Mouse (Mus musculus) spleen, adult 2 months (tissue): ENCODE measurements around the gene Ptk7. TPM values are rescaled to one million over a fixed set of nuclear protein-coding genes. Genes with fewer than 3 reads are reported as not detected.

ENCODE experiments used
- DNase-seq, 2 experiments: peaks; one replicate each; pipeline versions ENCODE4 v3.0.0 to v3.0.0-alpha.2; 2012 to 2021; ENCODE audit warnings: low spot score in 2 of 2, low read depth in 1 of 2
- H3K27ac ChIP-seq: fragments of 200-500 bp; 2 replicates; pipeline ENCODE4 v1.5.1; 2012; ENCODE audit warnings: low read length, inconsistent platforms; ENCODE audit not compliant: insufficient read depth
- H3K27me3 ChIP-seq: fragments of 200-500 bp; 2 replicates; pipeline ENCODE4 v1.6.1; 2012; ENCODE audit warnings: mild to moderate bottlenecking, moderate library complexity, low read length, inconsistent platforms; ENCODE audit not compliant: control insufficient read depth, insufficient read depth
- H3K36me3 ChIP-seq: fragments of 200-500 bp; 2 replicates; pipeline ENCODE4 v1.6.1; 2012; ENCODE audit warnings: mild to moderate bottlenecking, low read length, inconsistent platforms; ENCODE audit not compliant: control insufficient read depth, insufficient read depth
- H3K4me1 ChIP-seq: fragments of 200-500 bp; 2 replicates; pipeline ENCODE4 v1.6.1; 2011; ENCODE audit warnings: inconsistent platforms; ENCODE audit not compliant: control insufficient read depth, insufficient read depth, insufficient read length
- H3K4me3 ChIP-seq: fragments of 200-500 bp; 2 replicates; pipeline ENCODE4 v1.5.1; 2011; ENCODE audit warnings: mild to moderate bottlenecking, inconsistent platforms; ENCODE audit not compliant: insufficient read depth, insufficient read length; ENCODE audit errors: extremely low read depth
- CTCF ChIP-seq: fragments of 200-500 bp; IDR thresholded peaks from 2 replicates; pipeline ENCODE4 v1.5.1; 2011; ENCODE audit warnings: mild to moderate bottlenecking, inconsistent platforms; ENCODE audit not compliant: insufficient read depth, insufficient read length, insufficient replicate concordance; ENCODE audit errors: extremely low read depth
- POLR2A ChIP-seq: fragments of 200-500 bp; IDR thresholded peaks from 2 replicates; pipeline ENCODE4 v1.6.1; 2011; ENCODE audit warnings: low read depth, low read length, inconsistent platforms
- WGBS: fragments of 180-500 bp; shearing (Covaris S2); methylation state at CpG from one replicate; pipeline ENCODE4 v1.1.7; 2018; 5-methylcytosine and 5-hydroxymethylcytosine counted together
- polyA plus RNA-seq: library from polyadenylated mRNA; depleted of rRNA; stranded (reverse); fragments of >200 nt; gene quantifications from 2 replicates; pipeline ENCODE4 v1.2.3, GENCODE M21; 2012; rRNA removed

The Ptk7 gene
- polyA plus RNA-seq, 1 experiment: 8.5 TPM

DNA sequence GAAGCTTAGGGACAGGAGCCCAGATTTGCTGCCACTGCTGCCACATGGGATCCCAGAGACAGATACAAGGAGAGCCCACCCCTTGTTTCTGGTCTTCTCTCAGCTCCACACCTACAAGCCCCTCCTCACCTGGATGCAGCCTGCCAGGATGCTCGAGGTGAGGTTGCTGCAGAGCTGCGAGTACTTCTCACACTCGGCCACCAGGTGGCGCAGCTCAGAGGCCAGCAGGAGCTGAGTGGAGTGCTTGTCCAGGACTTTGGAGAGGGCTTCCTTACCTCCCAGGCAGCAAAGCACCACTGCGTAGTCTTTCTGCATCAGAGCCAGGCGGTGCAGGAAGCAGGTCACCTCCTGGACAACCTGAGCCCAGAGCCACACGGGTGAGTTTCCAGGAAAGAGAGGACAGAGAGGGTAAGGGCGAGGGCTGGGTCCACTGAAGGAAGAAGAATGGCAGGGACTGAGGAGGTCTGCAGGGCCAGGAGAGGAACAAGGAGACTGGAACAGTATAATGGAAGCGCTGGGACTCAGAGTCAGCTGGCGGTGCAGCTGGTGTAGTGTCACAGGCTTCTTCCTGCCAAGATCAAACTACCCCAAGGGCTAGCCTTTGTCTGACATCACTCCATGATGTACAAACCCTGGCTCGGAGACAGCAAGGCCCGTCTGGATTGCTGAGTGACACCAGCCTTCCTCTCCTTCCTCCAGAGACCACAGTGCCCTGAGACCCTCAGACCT, 103.6 kb downstream of the Ptk7 start:
- WGBS: 60% methylated on average over 12 of the region's 12 CpGs
- H3K4me3 ChIP-seq: no peak overlapping the region
- H3K27me3 ChIP-seq: no peaks in the 10 kb centered on the region
- no peaks in the 10 kb centered on the region for H3K36me3 ChIP-seq
- DNase-seq: peak; percentile 21 to 45
- H3K4me1 ChIP-seq: no peaks in the 10 kb centered on the region
- peak; percentile 90 for TF ChIP-seq CTCF
- no peak for TF ChIP-seq POLR2A
- no peak overlapping the region for H3K27ac ChIP-seq

DNA sequence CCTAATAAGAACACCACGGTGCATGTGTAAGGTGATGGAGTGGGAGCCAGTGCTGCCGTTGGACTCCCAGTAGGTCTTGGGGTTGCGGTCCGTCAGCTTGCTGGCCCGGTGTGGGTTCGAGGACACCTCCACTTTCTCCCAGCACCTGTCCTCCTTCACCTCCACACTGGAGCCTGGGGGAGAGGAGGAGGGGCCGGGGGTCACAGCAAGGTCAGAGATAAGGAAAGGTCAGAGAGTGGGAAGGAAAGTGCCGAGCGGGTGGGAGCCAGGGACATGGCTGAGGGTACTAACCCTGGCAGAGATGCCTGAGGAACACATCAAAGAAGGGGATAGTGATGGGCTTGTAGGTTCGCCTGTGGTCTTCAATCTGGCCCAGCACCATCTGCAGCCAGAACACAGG, 104.2 kb downstream of the Ptk7 start:
- Histone ChIP-seq H3K27ac (no peak overlapping the region), H3K4me1 (no peaks in the 10 kb centered on the region), H3K36me3 (no peaks in the 10 kb centered on the region), H3K4me3 (no peak overlapping the region), H3K27me3 (no peaks in the 10 kb centered on the region)
- 90% methylated on average over 10 of the region's 10 CpGs for WGBS
- no peak for DNase-seq
- no peak for TF ChIP-seq CTCF
- TF ChIP-seq POLR2A: no peak

DNA sequence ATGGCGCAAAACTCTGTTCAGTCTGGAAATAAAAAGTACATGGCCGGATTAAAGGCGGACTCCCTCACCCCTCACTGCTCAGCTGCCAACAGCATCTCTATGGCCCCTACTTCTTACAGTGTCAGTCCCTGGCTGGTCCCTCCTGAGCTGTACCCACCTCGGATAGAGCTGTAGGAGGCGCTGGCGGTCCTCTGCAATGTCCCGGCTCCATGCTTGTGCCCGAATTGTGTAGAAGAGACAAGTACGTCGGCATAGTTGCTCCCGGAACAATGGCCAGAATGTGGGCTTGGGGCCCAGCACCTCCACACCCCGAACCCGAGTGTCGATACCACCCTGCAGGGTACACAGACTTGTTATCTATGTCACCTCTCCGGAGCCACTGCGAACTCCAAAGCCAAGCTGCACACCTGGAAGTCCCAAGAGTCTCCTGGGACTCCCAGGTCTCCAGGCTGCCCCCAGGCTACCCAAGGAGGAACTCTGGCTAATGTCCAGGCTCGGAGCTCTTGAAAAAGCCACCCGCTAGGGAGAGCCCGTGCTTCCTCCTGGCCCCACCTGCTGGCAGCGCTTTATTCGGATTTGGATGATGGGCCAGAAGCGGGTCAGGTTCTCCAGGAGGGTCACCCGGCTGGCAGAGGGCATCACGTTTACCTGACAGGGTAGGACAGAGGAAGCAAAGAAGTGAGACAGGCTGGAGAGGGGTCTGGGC, 107.2 kb downstream of the Ptk7 start:
- no peaks in the 10 kb centered on the region for H3K27me3 ChIP-seq
- TF ChIP-seq CTCF: no peak
- TF ChIP-seq POLR2A: no peak

DNA sequence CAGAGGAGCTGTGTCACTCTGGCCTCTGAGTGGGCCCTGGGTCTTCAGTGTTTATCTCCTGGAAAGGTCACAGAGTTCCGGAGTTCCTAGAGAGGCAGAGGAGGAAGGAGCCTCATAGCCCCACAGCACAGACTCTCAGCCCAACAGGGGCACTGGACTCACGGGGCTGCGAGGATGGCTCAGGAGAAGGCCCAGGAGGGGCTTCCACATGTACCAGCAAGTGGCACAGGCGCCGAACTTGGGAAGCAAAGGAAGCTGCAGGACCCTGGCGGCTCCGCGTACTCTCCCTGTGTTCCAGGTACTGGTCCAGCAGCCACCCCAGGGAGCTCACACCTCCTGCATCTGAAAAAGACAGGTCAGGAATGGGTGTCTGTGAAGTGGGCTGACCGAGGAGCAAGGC, 108.1 kb downstream of the Ptk7 start:
- no peaks in the 10 kb centered on the region for H3K4me1 ChIP-seq
- DNase-seq: no peak
- H3K27me3 ChIP-seq: no peaks in the 10 kb centered on the region
- no peaks in the 10 kb centered on the region for H3K36me3 ChIP-seq
- no peak for TF ChIP-seq POLR2A
- no peak for TF ChIP-seq CTCF
- 85% methylated on average over 9 of the region's 9 CpGs for WGBS
- H3K27ac ChIP-seq: no peak overlapping the region
- no peak overlapping the region for H3K4me3 ChIP-seq

More for the DNA sequence above, 107.2 kb downstream of the Ptk7 start:
- Histone ChIP-seq H3K36me3 (no peaks in the 10 kb centered on the region), H3K27ac (no peak overlapping the region), H3K4me3 (no peak overlapping the region), H3K4me1 (no peaks in the 10 kb centered on the region)
- 78% methylated on average over 24 of the region's 24 CpGs for WGBS
- DNase-seq: no peak

DNA sequence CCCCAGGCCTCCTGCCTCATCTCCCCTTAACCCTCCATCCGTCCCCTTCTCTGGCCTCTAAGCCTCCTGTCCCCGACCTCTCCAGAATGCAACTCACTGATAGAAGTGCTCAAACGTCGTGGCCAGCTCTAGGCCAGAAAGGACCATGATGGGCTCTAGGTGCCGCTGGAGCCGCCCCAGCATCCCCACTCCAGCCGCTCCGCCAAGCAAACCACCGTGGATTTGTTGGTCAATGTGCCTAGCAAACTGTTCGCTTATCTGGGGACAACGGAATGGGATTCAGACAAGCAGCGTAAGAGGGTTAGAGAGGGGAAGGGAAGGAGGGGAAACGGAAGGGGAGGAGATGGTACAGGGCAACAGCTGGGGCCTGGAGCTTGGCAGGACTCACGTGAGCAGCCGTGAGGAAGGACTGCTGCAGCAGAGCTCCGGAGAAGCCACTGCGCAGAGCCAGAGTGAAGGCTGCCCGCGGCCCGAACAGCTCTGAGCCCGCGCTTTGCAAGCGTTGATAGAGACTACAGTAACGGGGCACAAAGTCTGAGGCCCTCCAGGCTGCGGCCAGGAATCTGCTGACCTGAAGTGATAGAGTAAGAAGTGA, 108.8 kb downstream of the Ptk7 start:
- H3K4me1 ChIP-seq: no peaks in the 10 kb centered on the region
- no peaks in the 10 kb centered on the region for H3K27me3 ChIP-seq
- no peak overlapping the region; the same call in 1 of the 2 replicates for H3K4me3 ChIP-seq
- DNase-seq: no peak
- WGBS: 37% methylated on average over 25 of the region's 25 CpGs
- H3K27ac ChIP-seq: no peak overlapping the region
- no peaks in the 10 kb centered on the region for H3K36me3 ChIP-seq
- TF ChIP-seq CTCF (no peak), POLR2A (no peak)

DNA sequence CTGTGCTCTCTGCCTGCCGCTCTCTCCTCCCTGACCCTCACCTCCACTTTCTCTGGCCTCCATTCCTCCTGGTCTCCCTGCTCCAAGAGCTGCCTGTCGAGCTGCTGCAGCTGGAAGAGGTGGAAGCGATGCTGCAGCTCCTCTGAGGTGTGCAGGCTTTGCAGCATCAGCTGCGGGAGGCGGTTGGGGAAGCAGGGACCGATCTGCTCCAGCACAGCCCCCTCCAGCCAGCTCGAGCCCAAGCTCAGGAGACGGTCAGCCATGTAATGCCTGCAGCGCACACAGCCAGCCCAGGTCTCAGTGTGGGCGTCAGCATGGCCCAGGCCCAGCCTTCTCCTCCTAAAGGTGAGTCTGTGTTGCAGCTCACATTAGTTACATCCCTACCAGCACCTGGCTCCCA, 109.3 kb downstream of the Ptk7 start:
- Histone ChIP-seq H3K27ac (no peak overlapping the region), H3K27me3 (no peaks in the 10 kb centered on the region), H3K4me1 (no peaks in the 10 kb centered on the region), H3K36me3 (no peaks in the 10 kb centered on the region), H3K4me3 (no peak overlapping the region)
- 84% methylated on average over 10 of the region's 10 CpGs for WGBS
- TF ChIP-seq POLR2A (no peak), CTCF (no peak)
- no peak for DNase-seq

Other genes with a start within 250 kb of the Ptk7 start
- 37.6 and 55.4 TPM in 2 replicates for gene Zfp318, start 245.8 kb downstream of the Ptk7 start, polyA plus RNA-seq
- gene Crip3, start 200.6 kb downstream of the Ptk7 start, polyA plus RNA-seq: 8.9 and 10.0 TPM in 2 replicates
- gene Slc22a7, start 191.0 kb downstream of the Ptk7 start, polyA plus RNA-seq: 0.07 TPM in 1 of 2 replicates, not detected in the other
- gene Ttbk1, start 141.8 kb downstream of the Ptk7 start, polyA plus RNA-seq: 0.82 and 0.89 TPM in 2 replicates
- 2.3 and 3.6 TPM in 2 replicates for gene Dnph1, start 132.8 kb downstream of the Ptk7 start, polyA plus RNA-seq
- 16.2 and 19.4 TPM in 2 replicates for gene Cul9, start 83.1 kb downstream of the Ptk7 start, polyA plus RNA-seq
- gene Srf, start 73.3 kb downstream of the Ptk7 start, polyA plus RNA-seq: 146 and 226 TPM in 2 replicates
- gene Klc4, start 16.5 kb upstream of the Ptk7 start, polyA plus RNA-seq: 14.2 and 14.6 TPM in 2 replicates
- gene Mrpl2, start 16.7 kb upstream of the Ptk7 start, polyA plus RNA-seq: 48.3 and 49.8 TPM in 2 replicates
- gene Cul7, start 20.8 kb upstream of the Ptk7 start, polyA plus RNA-seq: 19.0 and 21.5 TPM in 2 replicates
- 25.8 and 32.8 TPM in 2 replicates for gene Rrp36, start 44.8 kb upstream of the Ptk7 start, polyA plus RNA-seq
- 30.2 and 34.6 TPM in 2 replicates for gene Mea1, start 49.3 kb upstream of the Ptk7 start, polyA plus RNA-seq
- gene Klhdc3, start 51.4 kb upstream of the Ptk7 start, polyA plus RNA-seq: 57.5 and 69.2 TPM in 2 replicates
- gene Ppp2r5d, start 75.6 kb upstream of the Ptk7 start, polyA plus RNA-seq: 28.8 and 34.2 TPM in 2 replicates
- gene Pex6, start 82.0 kb upstream of the Ptk7 start, polyA plus RNA-seq: 44.9 and 64.0 TPM in 2 replicates
- gene Gnmt, start 99.7 kb upstream of the Ptk7 start, polyA plus RNA-seq: 6.4 and 8.1 TPM in 2 replicates
- 55.6 and 62.8 TPM in 2 replicates for gene Cnpy3, start 122.7 kb upstream of the Ptk7 start, polyA plus RNA-seq
- 0.08 and 0.20 TPM in 2 replicates for gene Ptcra, start 134.2 kb upstream of the Ptk7 start, polyA plus RNA-seq
- gene 2310039H08Rik, start 143.1 kb upstream of the Ptk7 start, polyA plus RNA-seq: 37.3 and 73.8 TPM in 2 replicates
- gene Rpl7l1, start 153.2 kb upstream of the Ptk7 start, polyA plus RNA-seq: 13.7 and 14.0 TPM in 2 replicates
- 14.4 and 14.5 TPM in 2 replicates for gene Bicral, start 229.0 kb upstream of the Ptk7 start, polyA plus RNA-seq